Mouse (Mus musculus): ENCODE results near the gene Fcgrt. TPM values are rescaled to one million over a fixed set of nuclear protein-coding genes. Genes with fewer than 3 reads are reported as not detected.
A peak's percentile ranks its signal among the peaks of the same experiment; 100 is the strongest.

Gene Fcgrt
- polyA plus RNA-seq, 1 experiment = not detected

GRCm38 (mm10) chr7:45083300-45083890 lies 20.3 kb downstream of the Fcgrt start:
- Histone ChIP-seq H3K4me1 (ENCODE audit: control insufficient read depth, insufficient read depth, low read length) (peaks cover 7% of the 10 kb centered on the region; the same call in 1 of the 2 replicates), H3K27ac (ENCODE audit: insufficient read depth, low read depth, low read length) (peak overlapping the region; percentile 13), H3K4me3 (ENCODE audit: insufficient read depth, low read depth, low read length) (no peak overlapping the region)
- no peak for TF ChIP-seq CTCF (IDR thresholded peaks at IDR 0.05; ENCODE audit: insufficient read depth, low read depth, low read length)
- no peak for TF ChIP-seq POLR2A (IDR thresholded peaks at IDR 0.05; ENCODE audit: insufficient read depth, low read depth, low read length)
- WGBS = 88% methylated on average over 22 of the region's 22 CpGs

GRCm38 (mm10) chr7:45082401-45083299 lies 21.0 kb downstream of the Fcgrt start:
- H3K4me3 ChIP-seq (ENCODE audit: insufficient read depth, low read depth, low read length) = no peak overlapping the region
- H3K4me1 ChIP-seq (ENCODE audit: control insufficient read depth, insufficient read depth, low read length) = peaks cover 7% of the 10 kb centered on the region; the same call in 1 of the 2 replicates
- WGBS = 58% methylated on average over 25 of the region's 25 CpGs
- peak overlapping the region; percentile 13 for H3K27ac ChIP-seq (ENCODE audit: insufficient read depth, low read depth, low read length)
- no peak for TF ChIP-seq CTCF (IDR thresholded peaks at IDR 0.05; ENCODE audit: insufficient read depth, low read depth, low read length)
- no peak for TF ChIP-seq POLR2A (IDR thresholded peaks at IDR 0.05; ENCODE audit: insufficient read depth, low read depth, low read length)

DNA sequence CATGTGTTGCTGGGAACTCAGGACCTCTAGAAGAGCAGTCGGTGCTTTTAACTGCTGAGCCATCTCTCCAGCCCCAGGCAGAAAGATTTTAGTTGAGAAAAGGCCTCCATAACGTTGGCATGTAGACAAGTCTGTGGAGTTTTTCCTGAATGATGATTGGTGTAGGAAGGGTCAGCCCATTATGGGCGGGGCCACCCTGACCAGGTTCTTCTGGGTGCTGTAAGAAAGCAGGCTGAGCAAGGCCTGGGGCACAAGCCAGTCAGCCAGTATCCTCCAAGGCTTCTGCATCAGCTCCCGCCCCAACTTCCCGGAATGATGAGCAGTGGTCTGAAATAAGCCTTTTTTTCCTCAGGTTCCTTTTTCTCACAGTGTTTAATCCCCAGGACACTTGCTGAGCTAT lies 22.6 kb downstream of the Fcgrt start:
- no peak for TF ChIP-seq CTCF (IDR thresholded peaks at IDR 0.05; ENCODE audit: insufficient read depth, low read depth, low read length)
- TF ChIP-seq POLR2A (IDR thresholded peaks at IDR 0.05; ENCODE audit: insufficient read depth, low read depth, low read length) = no peak
- Histone ChIP-seq H3K4me1 (ENCODE audit: control insufficient read depth, insufficient read depth, low read length) (peaks cover 7% of the 10 kb centered on the region; the same call in 1 of the 2 replicates), H3K4me3 (ENCODE audit: insufficient read depth, low read depth, low read length) (no peak overlapping the region), H3K27ac (ENCODE audit: insufficient read depth, low read depth, low read length) (no peak overlapping the region)
- WGBS = 58% methylated on average over 5 of the region's 5 CpGs

GRCm38 (mm10) chr7:45079856-45080255 lies 23.8 kb downstream of the Fcgrt start:
- TF ChIP-seq CTCF (IDR thresholded peaks at IDR 0.05; ENCODE audit: insufficient read depth, low read depth, low read length) (peak; percentile 89), POLR2A (IDR thresholded peaks at IDR 0.05; ENCODE audit: insufficient read depth, low read depth, low read length) (no peak)
- Histone ChIP-seq H3K4me1 (ENCODE audit: control insufficient read depth, insufficient read depth, low read length) (peaks cover 10% of the 10 kb centered on the region; the same call in 1 of the 2 replicates), H3K27ac (ENCODE audit: insufficient read depth, low read depth, low read length) (no peak overlapping the region), H3K4me3 (ENCODE audit: insufficient read depth, low read depth, low read length) (no peak overlapping the region)
- 1% methylated on average over 10 of the region's 10 CpGs for WGBS

- 47% methylated on average over 9 of the region's 9 CpGs for WGBS
- TF ChIP-seq CTCF (IDR thresholded peaks at IDR 0.05; ENCODE audit: insufficient read depth, low read depth, low read length) (peak; percentile 42; the same call in 1 of the 2 replicates), POLR2A (IDR thresholded peaks at IDR 0.05; ENCODE audit: insufficient read depth, low read depth, low read length) (no peak)
Measured at GRCm38 (mm10) chr7:45078513-45078912, 25.1 kb downstream of the Fcgrt start.

DNA sequence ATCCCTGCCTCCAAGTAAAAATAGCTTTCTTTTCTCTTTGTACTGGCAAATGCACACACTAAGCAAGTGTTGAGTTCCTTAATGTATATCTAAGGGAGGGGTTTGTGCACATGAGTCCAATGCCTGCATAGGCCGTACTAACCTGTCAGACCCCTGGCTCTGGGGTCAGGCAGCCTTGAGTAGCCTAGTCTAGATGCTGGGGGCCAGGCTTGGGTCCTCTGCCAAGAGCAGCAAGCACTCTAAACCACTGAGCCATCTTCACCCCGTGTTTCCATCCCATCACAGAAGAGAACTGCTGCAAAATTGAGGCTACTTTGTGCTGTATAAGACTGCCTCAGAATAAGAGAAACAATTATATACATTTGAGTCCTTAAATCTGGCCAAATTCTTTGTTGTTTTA lies 25.8 kb downstream of the Fcgrt start:
- no peak overlapping the region for H3K27ac ChIP-seq (ENCODE audit: insufficient read depth, low read depth, low read length)
- TF ChIP-seq POLR2A (IDR thresholded peaks at IDR 0.05; ENCODE audit: insufficient read depth, low read depth, low read length) (no peak), CTCF (IDR thresholded peaks at IDR 0.05; ENCODE audit: insufficient read depth, low read depth, low read length) (no peak)
- peaks cover 10% of the 10 kb centered on the region; the same call in 1 of the 2 replicates for H3K4me1 ChIP-seq (ENCODE audit: control insufficient read depth, insufficient read depth, low read length)
- H3K4me3 ChIP-seq (ENCODE audit: insufficient read depth, low read depth, low read length) = no peak overlapping the region
- WGBS = 83% methylated on average over 2 of the region's 2 CpGs

More at GRCm38 (mm10) chr7:45078513-45078912, 25.1 kb downstream of the Fcgrt start:
- H3K4me1 ChIP-seq (ENCODE audit: control insufficient read depth, insufficient read depth, low read length) = peaks cover 10% of the 10 kb centered on the region; the same call in 1 of the 2 replicates
- no peak overlapping the region for H3K27ac ChIP-seq (ENCODE audit: insufficient read depth, low read depth, low read length)
- no peak overlapping the region for H3K4me3 ChIP-seq (ENCODE audit: insufficient read depth, low read depth, low read length)

DNA sequence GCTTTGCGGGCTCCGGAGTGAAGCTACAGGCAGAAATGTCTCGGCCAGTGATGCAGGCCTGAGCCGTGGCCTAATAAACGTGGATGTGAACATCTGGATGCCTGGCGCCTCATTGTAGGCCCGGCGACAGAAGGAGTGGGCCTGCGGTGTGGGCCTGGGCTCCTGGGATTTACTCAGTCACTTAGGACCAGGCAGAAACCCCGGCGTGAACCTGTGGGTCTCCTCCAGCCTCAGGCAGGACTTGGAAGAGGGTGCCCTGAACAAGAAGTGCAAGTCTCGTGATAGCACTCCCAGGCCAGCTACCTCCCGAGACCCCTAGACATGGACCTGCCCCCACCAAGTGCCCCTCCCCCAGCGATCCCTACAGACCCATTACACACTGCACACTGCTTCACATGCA lies 26.3 kb downstream of the Fcgrt start:
- Histone ChIP-seq H3K4me1 (ENCODE audit: control insufficient read depth, insufficient read depth, low read length) (peaks cover 5% of the 10 kb centered on the region; the same call in 1 of the 2 replicates), H3K27ac (ENCODE audit: insufficient read depth, low read depth, low read length) (no peak overlapping the region), H3K4me3 (ENCODE audit: insufficient read depth, low read depth, low read length) (no peak overlapping the region)
- 85% methylated on average over 14 of the region's 14 CpGs for WGBS
- TF ChIP-seq POLR2A (IDR thresholded peaks at IDR 0.05; ENCODE audit: insufficient read depth, low read depth, low read length) (no peak), CTCF (IDR thresholded peaks at IDR 0.05; ENCODE audit: insufficient read depth, low read depth, low read length) (no peak)

DNA sequence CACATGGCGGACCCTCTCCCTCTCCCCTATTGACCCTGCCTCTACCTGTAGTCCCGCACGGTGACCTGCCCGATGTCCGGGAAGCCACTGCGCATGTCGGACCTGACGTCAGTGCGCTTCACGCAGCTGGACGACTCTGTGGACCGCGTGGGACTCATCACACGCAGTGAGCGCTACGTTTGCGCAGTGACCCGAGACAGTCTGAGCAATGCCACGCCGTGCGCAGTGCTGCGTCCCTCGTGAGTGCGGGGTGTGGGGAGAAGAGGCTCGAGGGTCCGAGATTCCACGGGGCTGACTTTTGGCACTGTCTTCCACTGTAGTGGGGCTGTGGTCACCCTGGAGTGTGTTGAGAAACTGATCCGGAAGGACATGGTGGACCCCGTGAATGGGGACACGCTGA lies 27.1 kb downstream of the Fcgrt start:
- WGBS = 88% methylated on average over 30 of the region's 30 CpGs
- H3K4me1 ChIP-seq (ENCODE audit: control insufficient read depth, insufficient read depth, low read length) = peaks cover 3% of the 10 kb centered on the region; the same call in 1 of the 2 replicates
- no peak overlapping the region for H3K27ac ChIP-seq (ENCODE audit: insufficient read depth, low read depth, low read length)
- no peak overlapping the region for H3K4me3 ChIP-seq (ENCODE audit: insufficient read depth, low read depth, low read length)
- TF ChIP-seq CTCF (IDR thresholded peaks at IDR 0.05; ENCODE audit: insufficient read depth, low read depth, low read length) = no peak
- TF ChIP-seq POLR2A (IDR thresholded peaks at IDR 0.05; ENCODE audit: insufficient read depth, low read depth, low read length) = no peak

GRCm38 (mm10) chr7:45075405-45075804 lies 28.2 kb downstream of the Fcgrt start:
- Histone ChIP-seq H3K4me1 (ENCODE audit: control insufficient read depth, insufficient read depth, low read length) (peaks cover 3% of the 10 kb centered on the region; the same call in 1 of the 2 replicates), H3K4me3 (ENCODE audit: insufficient read depth, low read depth, low read length) (no peak overlapping the region), H3K27ac (ENCODE audit: insufficient read depth, low read depth, low read length) (no peak overlapping the region)
- TF ChIP-seq CTCF (IDR thresholded peaks at IDR 0.05; ENCODE audit: insufficient read depth, low read depth, low read length) = no peak
- TF ChIP-seq POLR2A (IDR thresholded peaks at IDR 0.05; ENCODE audit: insufficient read depth, low read depth, low read length) = no peak
- WGBS = 83% methylated on average over 4 of the region's 4 CpGs
